Mouse (Mus musculus) kidney, postnatal 0 days (tissue): ENCODE results near the gene Mapkap1. TPM values are rescaled to one million over a fixed set of nuclear protein-coding genes. Genes with fewer than 3 reads are reported as not detected.

ENCODE experiments used
- ATAC-seq: fragments of 200-750 bp; cut with Nextera tagmentation; replicated peaks from 2 replicates; pipeline ENCODE4 v1.8.0; 2017; ENCODE audit warnings: low read depth, moderate number of reproducible peaks, moderate TSS enrichment, moderate library complexity; ENCODE audit not compliant: low FRiP score
- DNase-seq: peaks from one replicate; pipeline ENCODE4 v3.0.0-alpha.2; 2016; ENCODE audit warnings: low spot score
- H3K27ac ChIP-seq: fragments of 300-500 bp; sonication (generic); 2 replicates; pipeline ENCODE4 v1.5.1; 2014; ENCODE audit warnings: mild to moderate bottlenecking
- H3K27me3 ChIP-seq: fragments of 300-500 bp; sonication (generic); 2 replicates; pipeline ENCODE4 v1.6.1; 2014; ENCODE audit warnings: low read length, mixed read lengths; ENCODE audit not compliant: insufficient read depth
- H3K36me3 ChIP-seq: fragments of 300-500 bp; sonication (generic); 2 replicates; pipeline ENCODE4 v1.6.1; 2014; ENCODE audit warnings: low read length, mixed read lengths; ENCODE audit not compliant: insufficient read depth
- H3K4me1 ChIP-seq: fragments of 300-500 bp; sonication (generic); replicated peaks from 2 replicates; pipeline ENCODE4 v1.6.1; 2014; ENCODE audit warnings: antibody characterized with exemption, low read length, mixed read lengths; ENCODE audit not compliant: insufficient read depth
- H3K4me2 ChIP-seq: fragments of 300-500 bp; sonication (generic); 2 replicates; pipeline ENCODE4 v1.6.1; 2014; ENCODE audit warnings: mild to moderate bottlenecking, low read length, moderate library complexity, mixed read lengths
- H3K4me3 ChIP-seq: fragments of 300-500 bp; sonication (generic); replicated peaks from 2 replicates; pipeline ENCODE4 v1.5.1; 2014; ENCODE audit warnings: low read depth, low read length
- H3K9ac ChIP-seq: fragments of 300-500 bp; sonication (generic); 2 replicates; pipeline ENCODE4 v1.6.1; 2014; ENCODE audit warnings: low read depth, low read length
- H3K9me3 ChIP-seq: fragments of 300-500 bp; sonication (generic); replicated peaks from 2 replicates; pipeline ENCODE4 v1.6.1; 2016; ENCODE audit warnings: low read length, inconsistent platforms, mixed read lengths
- CTCF ChIP-seq: IDR thresholded peaks from 2 replicates; pipeline ENCODE4 v1.5.1; 2016; ENCODE audit warnings: antibody characterized with exemption, low read depth, mild to moderate bottlenecking, moderate library complexity
- WGBS: fragments of 180-500 bp; shearing (Covaris S2); extraction: QIAGEN DNeasy Blood & Tissue Kit; methylation state at CpG from one replicate; pipeline ENCODE4 v1.1.7; 2014; 5-methylcytosine and 5-hydroxymethylcytosine counted together
- polyA plus RNA-seq: library from polyadenylated mRNA; unstranded; fragments of >200 nt; fragmentation: Nextera tagmentation; extraction: Ambion mirVana; gene quantifications from 2 replicates; pipeline ENCODE4 v1.2.1, GENCODE M21; 2015

Gene Mapkap1
- polyA plus RNA-seq, 1 experiment from 2014 or later: 92.3 TPM

DNA sequence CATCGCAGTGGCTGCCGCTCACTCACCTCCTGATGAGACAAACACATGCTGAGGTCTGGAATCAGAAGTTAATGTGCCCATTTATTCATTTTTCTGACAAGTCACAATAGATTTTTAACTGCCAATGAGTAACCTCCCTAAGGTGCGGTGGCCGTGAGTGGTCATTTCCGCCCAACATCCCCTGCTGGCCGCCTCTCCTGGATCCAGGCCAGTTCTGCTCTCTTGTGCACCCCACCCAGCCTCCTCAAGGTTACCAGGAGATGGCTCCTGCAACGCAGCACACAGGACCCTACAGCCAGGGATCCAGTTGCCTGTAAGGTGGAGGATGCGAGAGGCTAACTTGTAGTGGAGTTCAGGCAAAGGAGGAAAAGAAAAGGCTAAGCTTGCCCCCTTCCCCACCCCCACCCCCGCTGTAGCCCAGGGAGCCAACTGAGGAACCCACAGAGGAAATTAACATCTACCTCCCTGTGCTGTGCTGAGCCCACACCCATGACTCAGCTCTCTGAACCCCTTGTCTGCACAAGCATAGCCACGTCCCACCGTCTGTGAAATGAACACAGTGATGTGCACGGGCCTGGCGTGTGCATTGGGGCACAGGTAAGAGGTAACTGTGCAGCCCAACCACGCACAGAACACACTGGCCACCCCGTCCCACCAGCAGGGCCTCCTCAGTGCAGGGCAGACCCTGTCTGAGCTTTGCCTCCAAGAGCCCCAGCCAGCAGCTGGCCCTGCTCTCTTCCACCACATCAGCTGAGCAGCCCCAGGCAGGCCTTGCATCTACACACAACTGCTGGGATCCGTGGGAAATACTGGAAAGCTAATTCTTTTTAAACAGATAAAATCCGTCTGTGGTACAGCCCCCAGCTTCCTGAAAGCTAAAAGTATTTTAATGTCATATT, 221.0 kb downstream of the Mapkap1 start:
- no peak overlapping the region for H3K9ac ChIP-seq
- ATAC-seq (peak; percentile 52), DNase-seq (peak; percentile 82)
- peak overlapping the region; percentile 32; the same call in 1 of the 2 replicates for H3K27ac ChIP-seq
- H3K4me1 ChIP-seq: no peaks in the 10 kb centered on the region
- no peaks in the 10 kb centered on the region for H3K27me3 ChIP-seq
- no peak for TF ChIP-seq CTCF
- 64% methylated on average over 17 of the region's 17 CpGs for WGBS
- no peaks in the 10 kb centered on the region for H3K9me3 ChIP-seq
- H3K36me3 ChIP-seq: no peaks in the 10 kb centered on the region
- no peak overlapping the region for H3K4me2 ChIP-seq
- no peak overlapping the region for H3K4me3 ChIP-seq

DNA sequence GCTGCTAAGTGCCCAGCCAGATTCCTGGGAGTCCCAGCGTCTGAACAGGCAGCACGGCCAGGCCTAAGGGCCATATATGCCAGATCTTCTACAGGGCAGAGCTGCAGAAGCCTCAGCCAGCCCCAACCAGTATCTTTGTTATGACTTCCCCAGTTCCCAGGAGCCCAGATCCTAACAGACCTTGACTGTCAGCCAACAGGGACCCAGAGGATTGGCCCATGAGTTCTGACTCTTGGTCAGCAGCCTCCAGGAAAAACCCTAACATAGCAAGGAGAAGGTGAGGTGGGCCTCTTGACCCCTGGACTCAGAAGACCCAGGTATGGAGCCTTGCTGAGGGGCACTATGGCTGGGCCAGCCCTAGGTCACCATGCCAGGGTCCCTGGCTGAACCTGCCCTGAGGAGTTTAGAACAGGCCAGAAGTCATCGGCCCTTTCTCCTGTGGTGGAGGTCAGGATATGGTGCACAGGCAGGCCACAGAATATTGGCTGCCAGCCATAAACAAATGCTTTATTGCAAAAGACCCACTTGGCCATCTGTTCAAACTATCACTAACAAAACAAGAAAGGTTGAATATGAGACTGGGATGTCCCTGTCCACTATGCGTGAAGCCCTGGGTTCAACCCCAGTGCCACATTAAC, 222.5 kb downstream of the Mapkap1 start:
- ATAC-seq (no peak), DNase-seq (no peak)
- TF ChIP-seq CTCF: no peak
- H3K9me3 ChIP-seq: no peaks in the 10 kb centered on the region
- no peaks in the 10 kb centered on the region for H3K36me3 ChIP-seq
- no peaks in the 10 kb centered on the region for H3K4me1 ChIP-seq
- H3K9ac ChIP-seq: no peak overlapping the region
- no peaks in the 10 kb centered on the region for H3K27me3 ChIP-seq
- no peak overlapping the region for H3K4me2 ChIP-seq
- H3K4me3 ChIP-seq: no peak overlapping the region
- no peak overlapping the region for H3K27ac ChIP-seq
- 76% methylated on average over 4 of the region's 4 CpGs for WGBS

DNA sequence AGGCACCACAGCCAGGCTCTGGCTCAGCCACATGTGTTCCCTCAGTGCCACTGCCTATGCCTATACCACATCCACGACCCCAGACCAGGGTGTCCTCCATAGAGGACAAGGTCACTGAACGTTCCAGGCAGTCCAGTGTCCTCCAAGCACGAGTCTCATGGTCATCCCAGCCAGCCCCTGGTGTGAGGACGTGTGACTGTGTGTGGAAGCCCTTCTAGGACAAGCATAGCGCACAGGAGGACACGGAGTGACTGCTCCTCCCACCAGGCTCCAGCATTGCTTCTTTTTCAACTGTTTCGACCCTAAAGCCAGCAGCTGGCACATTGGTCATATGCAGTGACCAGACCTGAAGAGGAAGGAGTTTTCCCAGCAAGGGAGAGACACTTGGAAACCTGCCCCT, 223.2 kb downstream of the Mapkap1 start:
- H3K4me2 ChIP-seq: no peak overlapping the region
- DNase-seq (no peak), ATAC-seq (no peak)
- WGBS: 82% methylated on average over 7 of the region's 7 CpGs
- H3K4me1 ChIP-seq: no peaks in the 10 kb centered on the region
- H3K4me3 ChIP-seq: no peak overlapping the region
- no peak for TF ChIP-seq CTCF
- H3K27me3 ChIP-seq: no peaks in the 10 kb centered on the region
- no peak overlapping the region for H3K27ac ChIP-seq
- H3K9ac ChIP-seq: no peak overlapping the region
- no peaks in the 10 kb centered on the region for H3K36me3 ChIP-seq
- no peaks in the 10 kb centered on the region for H3K9me3 ChIP-seq

DNA sequence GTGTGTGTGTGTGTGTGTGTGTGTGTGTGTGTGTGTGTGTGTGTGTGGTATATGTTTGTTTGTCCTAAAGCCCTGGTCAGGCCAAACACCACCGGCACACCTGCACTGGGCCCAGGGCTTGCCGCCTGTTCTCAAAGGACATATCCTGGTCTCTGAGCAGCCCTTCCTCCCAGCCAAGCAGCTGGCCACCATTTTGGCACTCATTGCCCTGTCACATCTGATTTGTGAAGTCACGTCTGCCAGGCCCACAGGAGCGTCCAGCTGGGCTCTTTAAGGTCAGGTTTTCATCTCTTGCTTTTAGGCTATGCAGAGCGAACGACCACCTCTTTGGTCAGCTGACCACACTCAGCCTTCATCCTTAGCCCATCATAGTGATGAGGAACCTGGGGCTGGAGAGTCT, 223.9 kb downstream of the Mapkap1 start:
- no peak for TF ChIP-seq CTCF
- H3K27ac ChIP-seq: no peak overlapping the region
- DNase-seq (no peak), ATAC-seq (no peak)
- 0 out of 2 replicates have a peak, but pooled peaks cover under 1% of the 10 kb centered on the region for H3K4me1 ChIP-seq
- H3K36me3 ChIP-seq: no peaks in the 10 kb centered on the region
- H3K4me2 ChIP-seq: no peak overlapping the region
- H3K9ac ChIP-seq: no peak overlapping the region
- 82% methylated on average over 6 of the region's 6 CpGs for WGBS
- no peak overlapping the region for H3K4me3 ChIP-seq
- H3K9me3 ChIP-seq: no peaks in the 10 kb centered on the region
- no peaks in the 10 kb centered on the region for H3K27me3 ChIP-seq

DNA sequence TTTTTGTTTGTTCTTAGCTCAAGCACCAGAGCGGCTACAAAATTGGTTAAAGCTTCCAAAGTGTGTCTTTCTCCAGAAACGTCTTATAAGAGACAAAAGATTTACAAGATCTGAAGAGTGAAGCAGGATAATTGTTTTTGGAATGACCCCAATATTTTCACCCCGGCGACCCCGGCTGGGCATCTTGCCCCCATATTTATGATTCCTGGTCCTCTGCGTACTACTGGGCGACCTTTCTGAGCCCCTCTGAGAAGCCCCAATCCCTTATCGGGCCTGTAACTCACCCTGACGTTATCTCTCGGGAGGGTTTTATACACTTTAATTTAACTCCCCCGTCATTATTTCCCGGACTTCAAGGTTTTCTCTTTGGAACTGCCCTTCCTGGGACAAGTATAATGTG, 225.5 kb downstream of the Mapkap1 start:
- no peaks in the 10 kb centered on the region for H3K9me3 ChIP-seq
- no peak overlapping the region for H3K4me2 ChIP-seq
- 44% methylated on average over 12 of the region's 12 CpGs for WGBS
- peak; percentile 62 for DNase-seq
- no peak overlapping the region for H3K27ac ChIP-seq
- H3K9ac ChIP-seq: no peak overlapping the region
- H3K27me3 ChIP-seq: no peaks in the 10 kb centered on the region
- TF ChIP-seq CTCF: no peak
- ATAC-seq: no peak
- H3K4me3 ChIP-seq: no peak overlapping the region
- H3K36me3 ChIP-seq: no peaks in the 10 kb centered on the region
- H3K4me1 ChIP-seq: peaks cover 4% of the 10 kb centered on the region; the same call in 1 of the 2 replicates

DNA sequence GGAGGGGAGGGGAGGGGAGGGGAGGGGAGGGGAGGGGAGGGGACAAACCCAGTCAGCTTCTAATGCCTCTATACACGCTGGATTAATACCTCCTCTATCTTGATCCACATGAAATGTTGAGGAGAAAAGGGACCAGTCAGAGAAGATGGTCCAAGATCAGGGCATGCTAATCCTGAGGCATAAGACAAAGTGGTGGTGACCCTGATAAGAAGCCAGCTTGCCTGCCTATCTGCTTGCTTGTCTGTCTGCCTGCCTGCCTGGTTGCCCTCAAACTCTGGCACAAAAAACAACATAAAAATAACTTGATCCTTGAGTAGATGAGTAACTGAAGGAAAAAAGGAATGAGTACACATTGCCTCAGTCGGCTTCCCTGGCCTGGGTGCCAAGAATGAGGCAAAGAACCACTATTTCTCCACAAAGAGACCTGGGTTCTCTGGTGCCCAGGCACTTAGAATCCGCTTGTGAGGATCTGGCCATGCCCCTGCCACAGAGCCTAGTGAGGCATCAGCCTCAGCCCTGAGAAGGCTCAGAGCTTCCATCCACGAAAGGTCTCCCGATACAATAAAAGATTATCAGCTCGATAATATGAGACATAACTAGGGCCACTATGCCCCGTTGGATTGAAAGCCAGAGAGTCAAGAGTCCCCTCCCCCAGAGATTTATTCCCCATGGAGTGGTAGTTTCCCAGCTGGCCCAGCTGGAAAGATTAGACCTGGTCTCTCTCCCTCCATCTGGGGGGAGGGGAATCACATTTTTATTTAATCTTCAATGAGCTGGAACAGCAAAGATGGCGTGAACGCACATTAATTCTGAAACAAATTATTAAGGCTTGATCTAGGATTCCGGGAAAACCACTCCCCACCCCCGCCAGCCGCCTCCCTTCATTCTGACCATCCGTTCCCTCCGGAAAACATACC, 228.9 kb downstream of the Mapkap1 start:
- 62% methylated on average over 14 of the region's 14 CpGs for WGBS
- TF ChIP-seq CTCF: no peak
- no peak for DNase-seq
- Histone ChIP-seq H3K4me1 (peaks cover 4% of the 10 kb centered on the region; the same call in 1 of the 2 replicates), H3K4me3 (no peak overlapping the region), H3K36me3 (no peaks in the 10 kb centered on the region), H3K9ac (no peak overlapping the region), H3K27me3 (no peaks in the 10 kb centered on the region), H3K27ac (no peak overlapping the region), H3K4me2 (no peak overlapping the region), H3K9me3 (no peaks in the 10 kb centered on the region)
- no peak for ATAC-seq
